Mouse (Mus musculus): ENCODE measurements around the gene Dgkg.

The Dgkg gene

DNA sequence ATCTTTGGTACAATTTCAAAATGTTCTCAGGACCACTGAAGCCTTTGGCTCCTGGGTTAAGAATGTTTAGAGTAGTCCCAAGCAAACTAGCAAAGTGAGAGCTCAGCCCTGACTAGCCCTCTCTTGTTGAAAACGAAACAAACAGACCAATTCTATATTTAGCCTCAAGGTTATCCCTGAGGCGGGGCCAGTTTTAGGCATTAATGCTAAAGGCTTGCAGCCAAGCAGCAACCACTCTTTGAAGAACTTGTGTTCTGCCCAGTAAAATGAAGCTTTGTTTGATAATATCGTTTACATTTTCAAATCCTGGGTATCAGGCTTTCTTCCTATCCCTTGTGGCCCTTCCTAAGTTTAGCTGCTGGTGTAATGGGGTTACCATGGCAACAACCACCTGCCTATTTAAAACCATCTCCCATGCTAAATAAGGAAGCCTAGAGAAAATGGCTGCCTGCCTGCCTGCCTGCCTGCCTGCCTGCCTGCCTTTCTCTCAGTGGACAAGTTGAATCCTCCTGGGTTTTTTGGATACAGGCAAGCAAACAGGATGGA, 111.9 kb downstream of the Dgkg start:
- peak; percentile 65 for DNase-seq

DNA sequence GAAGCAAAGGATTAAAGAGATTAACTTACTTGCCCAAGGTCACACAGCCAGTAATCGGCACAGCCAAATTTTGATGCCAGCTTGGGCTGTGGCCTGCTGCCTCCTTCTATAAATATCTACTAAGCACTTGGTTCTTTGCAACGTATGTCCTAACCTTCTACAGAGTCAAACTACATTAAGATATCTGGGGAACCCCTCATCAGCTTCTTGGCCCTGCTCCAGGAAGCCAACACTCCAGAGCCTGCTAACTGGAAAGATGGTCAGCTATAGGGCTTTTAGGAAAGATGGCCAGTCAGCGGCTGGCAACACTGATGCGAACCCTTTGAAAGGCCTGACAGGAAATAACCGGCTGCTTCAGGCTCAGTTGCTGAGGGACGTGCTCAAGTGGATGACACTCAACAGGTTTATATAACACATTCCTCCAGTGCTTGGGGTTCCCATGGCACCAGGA, 114.3 kb downstream of the Dgkg start:
- DNase-seq, result no peak

DNA sequence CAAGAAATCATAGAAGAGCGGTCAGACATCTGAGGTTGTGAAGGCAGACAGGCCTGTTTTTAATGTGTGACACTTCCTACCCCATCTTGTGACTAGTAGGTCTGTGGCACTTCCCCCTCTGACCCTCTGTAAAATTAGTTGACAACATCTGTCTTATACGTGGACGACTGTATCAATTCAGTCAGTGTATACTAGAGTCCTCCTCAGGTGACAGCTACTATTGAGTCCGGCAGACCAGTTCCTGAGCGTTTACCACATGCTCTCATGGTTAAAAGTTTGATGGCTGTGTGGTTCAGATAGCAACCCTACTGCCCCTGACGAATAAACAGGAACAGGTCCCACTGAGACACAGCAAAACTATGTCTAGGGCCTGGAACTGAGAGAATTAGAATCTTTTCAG, 117.7 kb downstream of the Dgkg start:
- DNase-seq, result no peak

- no peak for DNase-seq
Measured at GRCm38 (mm10) chr16:22536581-22537160, 120.3 kb downstream of the Dgkg start.

- DNase-seq, result no peak
Measured at GRCm38 (mm10) chr16:22533087-22533486, 123.9 kb downstream of the Dgkg start.

DNA sequence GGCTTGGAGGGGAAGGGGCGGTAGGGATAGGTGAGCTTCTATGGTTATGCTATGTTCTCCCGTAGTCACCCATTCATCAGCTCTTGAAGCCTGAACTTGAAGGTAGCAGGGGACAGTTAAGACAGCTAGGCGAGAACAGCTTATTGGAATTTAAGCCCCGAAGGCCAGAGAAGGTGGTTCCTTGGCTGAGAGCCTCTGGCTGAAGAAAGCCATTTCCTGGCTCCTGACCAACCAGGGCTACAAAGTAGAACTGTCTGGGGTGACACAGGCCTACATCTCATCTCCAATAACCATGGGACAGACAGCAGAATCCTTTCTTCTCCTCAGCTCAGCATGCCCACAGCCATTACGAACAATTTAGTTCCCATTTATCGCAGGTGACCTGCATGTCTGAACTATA, 125.2 kb downstream of the Dgkg start:
- DNase-seq, result peak; percentile 42

- DNase-seq, result no peak
Measured at GRCm38 (mm10) chr16:22531041-22531440, 126.0 kb downstream of the Dgkg start.

DNA sequence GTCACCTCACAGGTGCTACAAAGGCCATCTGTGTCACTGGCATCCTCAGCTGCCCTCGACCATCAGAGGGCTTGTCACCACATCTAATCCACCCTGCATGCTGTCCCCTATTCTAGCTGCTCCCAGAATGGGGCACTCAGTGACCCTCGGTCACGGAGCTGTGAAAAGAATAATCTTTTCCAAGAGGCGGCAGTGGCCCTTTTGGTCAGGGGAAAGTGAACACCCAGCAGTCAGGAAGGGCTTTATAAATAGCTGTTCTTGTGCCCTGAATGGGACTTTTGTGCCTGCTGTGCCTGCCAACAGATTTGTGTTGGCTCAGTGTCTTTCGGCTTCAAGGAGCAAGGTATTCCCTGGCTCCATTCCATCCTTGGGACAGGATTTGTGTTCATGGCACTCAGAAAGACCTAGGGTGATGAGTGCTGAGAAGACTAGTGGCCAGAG, 129.5 kb downstream of the Dgkg start:
- DNase-seq, result peak; percentile 83

GRCm38 (mm10) chr16:22526386-22526785, 130.6 kb downstream of the Dgkg start:
- no peak for DNase-seq

GRCm38 (mm10) chr16:22517431-22518384, 139.3 kb downstream of the Dgkg start:
- peak; percentile 46 for DNase-seq

DNA sequence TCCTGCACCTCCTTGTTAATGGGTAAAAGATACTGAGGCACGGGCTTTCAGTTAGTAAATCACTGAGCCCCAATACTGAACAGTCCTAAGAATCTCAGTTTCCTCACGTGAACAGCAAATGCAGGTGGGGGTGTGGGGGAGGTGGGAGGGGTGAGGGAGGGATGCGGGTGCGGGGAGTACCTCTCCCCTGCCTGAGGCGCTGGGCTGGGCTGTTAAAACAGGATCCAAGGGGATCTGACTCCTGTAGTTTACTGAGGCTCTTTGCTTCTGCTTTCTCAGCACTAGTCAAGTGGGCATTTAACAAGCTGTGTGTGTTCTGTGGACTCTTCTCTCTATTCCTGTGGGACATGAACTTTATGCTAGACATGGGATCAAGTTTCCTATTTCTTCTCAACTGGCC, 141.5 kb downstream of the Dgkg start:
- no peak for DNase-seq

DNA sequence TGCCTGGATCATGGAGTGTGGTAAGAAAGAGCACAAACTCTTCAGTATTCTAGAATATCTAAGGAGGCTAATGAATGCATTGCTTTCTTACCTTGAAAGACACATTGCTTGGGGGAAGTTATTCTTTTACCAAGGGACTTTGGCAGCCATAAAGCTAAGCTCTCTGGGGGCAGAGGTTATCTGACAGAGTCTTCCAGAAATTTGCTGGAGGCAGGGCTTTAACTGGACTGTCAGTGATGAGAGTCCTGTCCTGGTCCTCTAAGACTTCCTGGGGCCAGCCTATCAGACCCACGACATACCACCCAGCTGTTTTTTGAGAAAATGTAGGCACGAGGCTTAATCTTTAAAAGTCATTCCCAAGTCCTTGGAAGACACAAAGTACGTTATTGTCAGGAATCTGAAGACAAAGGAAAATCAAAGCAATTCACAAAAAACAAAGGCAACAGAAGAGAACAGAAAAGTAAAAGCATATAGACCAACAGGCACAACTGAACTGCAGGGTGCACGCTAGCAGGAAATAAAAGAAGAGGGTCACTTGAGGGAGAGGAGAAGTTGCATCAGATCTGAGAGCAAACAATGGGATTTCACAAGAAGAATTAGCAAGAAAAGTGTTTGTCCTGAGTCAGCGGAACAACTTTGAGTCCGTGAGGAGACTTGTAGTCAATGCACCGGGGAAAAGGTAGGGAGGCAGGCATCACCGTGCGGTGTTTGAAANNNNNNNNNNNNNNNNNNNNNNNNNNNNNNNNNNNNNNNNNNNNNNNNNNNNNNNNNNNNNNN, 146.0 kb downstream of the Dgkg start:
- DNase-seq, result no peak

GRCm38 (mm10) chr16:22508936-22509563, 148.0 kb downstream of the Dgkg start:
- no peak for DNase-seq

GRCm38 (mm10) chr16:22505656-22506055, 151.4 kb downstream of the Dgkg start:
- DNase-seq, result no peak

GRCm38 (mm10) chr16:22504851-22505250, 152.2 kb downstream of the Dgkg start:
- peak; percentile 57 for DNase-seq

DNA sequence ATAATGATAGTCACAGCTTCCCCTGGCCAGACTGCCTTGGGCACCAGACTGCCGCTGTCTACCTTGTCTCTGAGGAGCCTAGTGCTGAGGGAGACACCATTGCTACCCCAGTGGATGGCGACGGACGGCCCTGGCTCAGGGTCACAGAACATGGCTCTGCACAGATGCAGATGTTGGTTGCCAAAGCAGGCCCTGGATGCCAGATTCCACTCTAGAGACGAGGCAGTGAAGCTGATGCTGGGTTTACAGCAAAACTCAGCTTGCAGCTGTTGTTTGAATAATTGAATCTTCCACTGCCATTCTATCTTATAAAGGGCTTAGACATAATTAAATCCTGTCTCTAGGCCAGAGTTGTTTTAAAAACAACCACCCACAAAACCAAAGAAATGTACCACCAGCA, 153.0 kb downstream of the Dgkg start:
- no peak for DNase-seq

- no peak for DNase-seq
Measured at GRCm38 (mm10) chr16:22503467-22503866, 153.6 kb downstream of the Dgkg start.

DNA sequence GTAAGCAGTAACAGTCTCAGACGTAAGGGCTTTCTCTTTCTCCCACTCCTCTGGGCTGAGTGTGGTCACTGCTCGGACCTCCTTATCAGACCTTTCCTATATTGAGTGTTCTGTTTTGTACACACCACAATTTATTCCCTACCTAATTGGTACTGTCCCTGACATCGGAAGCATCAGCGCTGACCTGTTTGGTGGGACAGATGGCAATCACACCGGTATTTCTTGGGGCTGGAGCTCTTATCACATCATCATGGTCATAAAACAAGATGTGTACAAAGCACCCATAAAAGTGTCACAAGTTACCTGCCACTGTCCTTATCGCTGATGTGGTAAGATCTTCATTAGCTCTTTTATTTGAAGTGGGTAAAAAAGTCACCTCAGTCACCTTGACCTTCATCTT, 155.2 kb downstream of the Dgkg start:
- no peak for DNase-seq

DNA sequence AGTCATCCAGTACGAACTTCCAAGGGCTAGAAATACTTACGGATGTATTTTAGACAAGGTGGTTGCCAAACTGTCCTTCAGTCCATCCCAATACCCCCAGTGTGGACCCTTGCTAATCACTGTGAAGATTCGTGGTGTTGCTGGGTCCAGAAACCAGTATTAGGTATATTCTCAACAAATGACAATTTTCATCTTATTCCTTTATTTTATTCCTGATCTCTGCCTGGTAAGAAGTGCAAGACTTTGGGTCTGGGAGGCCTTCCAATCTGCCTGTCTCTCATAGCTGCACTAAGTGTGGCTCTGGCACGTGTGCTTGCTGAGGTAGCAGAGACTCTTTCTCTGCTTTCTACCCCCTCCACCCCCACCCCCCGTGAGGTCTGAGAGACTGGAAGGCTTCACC, 156.5 kb downstream of the Dgkg start:
- DNase-seq, result no peak

- DNase-seq, result no peak
Measured at GRCm38 (mm10) chr16:22499951-22500350, 157.1 kb downstream of the Dgkg start.

DNA sequence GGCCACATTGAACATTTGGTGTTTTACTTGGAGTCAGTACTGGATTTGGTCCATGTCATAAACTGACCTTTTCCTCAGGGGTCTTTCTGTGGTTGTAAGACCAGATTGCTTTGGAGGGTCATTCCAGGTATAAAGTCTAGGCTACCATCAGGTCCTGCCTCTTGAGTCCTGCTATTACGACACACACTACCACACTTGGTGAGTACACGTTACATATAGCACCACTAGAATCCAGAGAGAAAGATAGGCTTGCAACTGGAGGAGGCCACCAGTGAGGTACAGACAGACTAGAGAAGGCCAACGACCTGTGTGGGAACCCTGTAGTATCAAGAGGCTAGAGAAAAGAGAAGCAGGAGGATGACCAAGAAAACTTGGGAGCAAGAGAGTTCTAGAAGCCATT, 157.6 kb downstream of the Dgkg start:
- DNase-seq, result no peak

- DNase-seq, result no peak
Measured at GRCm38 (mm10) chr16:22497976-22498375, 159.0 kb downstream of the Dgkg start.

GRCm38 (mm10) chr16:22495259-22495658, 161.8 kb downstream of the Dgkg start:
- no peak for DNase-seq

All from cerebellum, adult 9-10 months (tissue).